Mouse (Mus musculus): ENCODE measurements at regions not wholly inside any gene's neighbourhood (a gene's known extent, or its start where the extent isn't known, plus 50 kb on each side); places are given as distances from the start of the nearest gene placed in this dataset.

DNA sequence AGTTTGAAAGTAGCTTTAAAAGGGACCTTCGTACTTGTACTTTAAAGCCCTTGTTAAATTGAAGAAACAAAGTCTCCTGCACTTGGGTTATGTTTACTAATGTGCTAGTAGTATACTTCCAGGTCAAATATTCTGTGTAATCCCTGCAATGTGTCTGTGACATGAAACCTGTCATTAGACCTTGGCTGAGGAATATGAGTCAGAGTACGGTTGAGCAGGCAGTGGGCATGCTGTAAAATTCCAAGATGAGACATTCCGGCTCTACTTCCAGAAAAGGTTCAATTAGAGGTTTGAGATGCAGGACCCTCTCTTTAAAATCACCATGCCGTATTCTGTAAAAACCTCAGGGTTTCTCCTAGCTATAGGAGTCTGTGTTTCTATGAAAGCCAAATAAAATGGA is 64.6 kb upstream of the Adamts5 start:
- Histone ChIP-seq H3K36me3 (ENCODE audit: control insufficient read depth, insufficient read depth, low read length) (no peaks in the 10 kb centered on the region), H3K4me3 (ENCODE audit: insufficient read depth, low read depth, low read length) (no peak overlapping the region)
- WGBS, result 90% methylated on average over 4 of the region's 4 CpGs

DNA sequence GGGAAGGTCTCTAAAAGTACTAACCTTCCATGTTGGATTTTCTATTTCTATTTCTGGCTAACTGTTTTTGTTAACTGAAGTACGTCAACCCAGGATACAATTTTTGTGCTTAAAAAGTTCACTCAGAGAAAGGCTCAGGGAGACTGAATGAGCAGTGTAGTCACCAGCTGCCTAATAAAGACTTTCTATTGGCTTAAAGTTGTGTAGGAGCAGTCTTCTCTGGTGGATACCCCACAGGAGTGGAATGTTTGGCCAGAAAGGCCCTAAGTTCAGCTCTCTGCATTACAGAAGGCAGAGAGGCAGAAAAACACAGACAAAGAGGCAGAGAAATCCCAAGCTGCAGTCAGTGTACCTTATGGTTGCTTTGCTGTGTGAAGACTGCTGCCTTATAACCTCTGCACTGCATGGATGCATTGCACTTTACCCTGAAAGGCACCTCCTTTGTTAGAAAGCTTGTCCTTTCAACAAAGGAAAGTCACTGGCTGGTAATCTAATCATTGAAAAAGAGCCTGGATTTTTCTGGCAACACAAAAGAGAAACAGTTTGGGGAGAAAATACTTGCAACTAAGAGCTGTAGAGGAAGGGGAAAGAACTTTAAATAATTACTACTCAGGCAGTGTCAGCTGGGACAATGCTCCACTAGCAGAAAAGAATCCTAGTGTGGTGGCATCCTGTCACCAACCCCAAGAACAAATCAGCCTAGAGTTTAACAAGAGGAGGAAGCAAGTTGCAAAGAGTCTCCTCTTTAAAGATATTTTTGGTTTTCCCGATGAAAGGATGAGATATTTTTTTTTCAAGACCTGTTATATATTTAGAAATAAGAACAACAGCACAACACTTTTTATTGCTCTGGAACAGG is 63.0 kb upstream of the Adamts5 start:
- no peak for TF ChIP-seq CTCF (IDR thresholded peaks at IDR 0.05; ENCODE audit: low read depth, low read length)
- no peak for TF ChIP-seq POLR2A (IDR thresholded peaks at IDR 0.05; ENCODE audit: extremely low read depth, insufficient read depth, low read length)
- Histone ChIP-seq H3K4me1 (ENCODE audit: control insufficient read depth, insufficient read depth, low read length) (no peaks in the 10 kb centered on the region), H3K27me3 (ENCODE audit: control insufficient read depth, insufficient read depth, low read length) (no peaks in the 10 kb centered on the region), H3K4me3 (ENCODE audit: insufficient read depth, low read depth, low read length) (no peak overlapping the region), H3K79me2 (ENCODE audit: control insufficient read depth, insufficient read depth, low read length) (no peaks in the 10 kb centered on the region), H3K36me3 (ENCODE audit: control insufficient read depth, insufficient read depth, low read length) (no peaks in the 10 kb centered on the region), H3K9ac (ENCODE audit: low read depth, low read length) (no peak overlapping the region), H3K27ac (replicated peaks; ENCODE audit: insufficient read depth, low read depth, low read length) (no peak overlapping the region)
- no peak for DNase-seq (ENCODE audit: extremely low read depth, low read depth, low spot score)
- 83% methylated on average over 2 of the region's 2 CpGs for WGBS

More for the DNA sequence above, 64.6 kb upstream of the Adamts5 start:
- H3K9ac ChIP-seq (ENCODE audit: low read depth, low read length), result no peak overlapping the region
- H3K27ac ChIP-seq (replicated peaks; ENCODE audit: insufficient read depth, low read depth, low read length), result no peak overlapping the region
- DNase-seq (ENCODE audit: extremely low read depth, low read depth, low spot score), result no peak
- no peaks in the 10 kb centered on the region for H3K4me1 ChIP-seq (ENCODE audit: control insufficient read depth, insufficient read depth, low read length)
- no peaks in the 10 kb centered on the region for H3K27me3 ChIP-seq (ENCODE audit: control insufficient read depth, insufficient read depth, low read length)
- no peaks in the 10 kb centered on the region for H3K79me2 ChIP-seq (ENCODE audit: control insufficient read depth, insufficient read depth, low read length)
- TF ChIP-seq POLR2A (IDR thresholded peaks at IDR 0.05; ENCODE audit: extremely low read depth, insufficient read depth, low read length) (no peak), CTCF (IDR thresholded peaks at IDR 0.05; ENCODE audit: low read depth, low read length) (no peak)

DNA sequence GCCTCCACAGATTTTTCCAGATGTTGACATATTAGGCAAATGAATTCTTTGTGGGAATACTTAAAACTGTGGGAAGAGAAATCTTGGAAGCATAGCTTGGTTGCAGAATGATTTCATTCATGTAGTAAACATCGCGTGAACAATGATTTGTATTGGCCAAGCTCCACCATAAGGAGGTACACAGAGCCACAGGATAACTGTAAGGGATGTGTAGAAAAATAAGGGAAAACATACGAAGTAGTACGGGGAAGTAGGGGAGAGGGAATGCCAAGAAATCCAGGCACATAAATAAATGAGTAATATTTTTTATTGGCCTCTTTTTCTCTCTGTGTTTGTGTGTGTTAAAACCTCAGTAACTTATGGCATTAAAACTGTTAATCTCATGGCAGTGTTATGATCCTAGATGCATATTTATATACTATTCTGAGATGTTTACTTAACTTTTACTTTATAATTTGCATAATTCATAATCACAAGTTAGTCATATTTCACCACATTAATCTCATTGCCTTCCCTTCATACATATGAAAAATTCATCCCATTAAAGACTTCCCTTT is 54.5 kb upstream of the Adamts5 start:
- no peak for DNase-seq (ENCODE audit: extremely low read depth, low read depth, low spot score)
- no peak overlapping the region for H3K4me3 ChIP-seq (ENCODE audit: insufficient read depth, low read depth, low read length)
- H3K4me1 ChIP-seq (ENCODE audit: control insufficient read depth, insufficient read depth, low read length), result no peaks in the 10 kb centered on the region
- H3K27me3 ChIP-seq (ENCODE audit: control insufficient read depth, insufficient read depth, low read length), result no peaks in the 10 kb centered on the region
- no peaks in the 10 kb centered on the region for H3K36me3 ChIP-seq (ENCODE audit: control insufficient read depth, insufficient read depth, low read length)
- 90% methylated on average over 4 of the region's 4 CpGs for WGBS
- TF ChIP-seq CTCF (IDR thresholded peaks at IDR 0.05; ENCODE audit: low read depth, low read length), result no peak
- TF ChIP-seq POLR2A (IDR thresholded peaks at IDR 0.05; ENCODE audit: extremely low read depth, insufficient read depth, low read length), result no peak
- H3K9ac ChIP-seq (ENCODE audit: low read depth, low read length), result no peak overlapping the region
- no peak overlapping the region for H3K27ac ChIP-seq (replicated peaks; ENCODE audit: insufficient read depth, low read depth, low read length)
- no peaks in the 10 kb centered on the region for H3K79me2 ChIP-seq (ENCODE audit: control insufficient read depth, insufficient read depth, low read length)

DNA sequence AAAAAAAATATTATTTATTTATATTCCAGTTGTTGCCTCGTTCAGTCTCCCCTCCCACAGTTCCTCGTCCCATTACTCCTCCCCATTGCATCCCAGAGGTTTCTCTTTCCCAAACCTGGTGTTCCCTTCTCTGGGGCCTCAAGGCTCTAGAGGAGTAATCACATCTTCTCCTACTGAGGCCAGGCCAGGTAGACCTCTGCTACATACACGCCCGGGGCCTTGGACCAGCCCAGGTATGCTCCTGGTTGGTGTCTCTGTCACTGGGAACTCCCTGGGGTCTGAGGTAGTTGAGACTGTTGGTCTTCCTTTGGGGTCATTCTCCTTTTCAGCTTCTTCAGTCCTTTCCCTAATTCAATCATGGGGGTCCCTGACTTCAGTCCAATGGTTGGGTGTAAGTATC is 50.0 kb upstream of the Adamts5 start:
- H3K27ac ChIP-seq (replicated peaks; ENCODE audit: insufficient read depth, low read depth, low read length), result no peak overlapping the region
- no peaks in the 10 kb centered on the region for H3K27me3 ChIP-seq (ENCODE audit: control insufficient read depth, insufficient read depth, low read length)
- TF ChIP-seq CTCF (IDR thresholded peaks at IDR 0.05; ENCODE audit: low read depth, low read length), result no peak
- TF ChIP-seq POLR2A (IDR thresholded peaks at IDR 0.05; ENCODE audit: extremely low read depth, insufficient read depth, low read length), result no peak
- WGBS, result 90% methylated on average over 4 of the region's 4 CpGs
- H3K79me2 ChIP-seq (ENCODE audit: control insufficient read depth, insufficient read depth, low read length), result no peaks in the 10 kb centered on the region
- DNase-seq (ENCODE audit: extremely low read depth, low read depth, low spot score), result no peak
- no peak overlapping the region for H3K9ac ChIP-seq (ENCODE audit: low read depth, low read length)
- no peaks in the 10 kb centered on the region for H3K36me3 ChIP-seq (ENCODE audit: control insufficient read depth, insufficient read depth, low read length)
- H3K4me1 ChIP-seq (ENCODE audit: control insufficient read depth, insufficient read depth, low read length), result no peaks in the 10 kb centered on the region
- H3K4me3 ChIP-seq (ENCODE audit: insufficient read depth, low read depth, low read length), result no peak overlapping the region

Measured in liver, adult 2 months (tissue).